In the genomic region with DNA sequence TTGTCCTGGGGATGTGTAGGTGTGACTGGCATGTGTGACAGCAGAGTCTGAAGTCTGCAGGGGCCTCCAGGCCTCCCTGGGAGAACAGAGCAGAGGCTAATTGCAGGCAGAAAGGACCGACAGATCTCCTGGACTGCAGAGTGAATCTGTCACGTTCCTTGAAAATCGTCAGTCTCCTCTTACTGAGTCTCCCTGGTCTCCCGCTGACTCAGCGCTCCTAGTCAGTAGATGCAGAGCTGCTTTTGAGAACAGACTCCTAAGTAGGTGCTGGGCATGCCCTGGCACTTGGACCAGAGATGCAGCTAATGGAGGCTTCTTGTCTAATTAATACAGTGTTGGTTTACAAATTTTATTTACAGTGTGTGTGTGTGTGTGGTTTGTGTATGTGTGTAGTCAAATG, we compare ENCODE assay signal across 28 mouse cellular contexts. TPM values are rescaled to one million over a fixed set of nuclear protein-coding genes. Genes with fewer than 3 reads are reported as not detected.
DNase-seq lines count a peak whose midpoint lies in the region; ATAC-seq and TF ChIP-seq lines count a peak whose summit lies in the region.
"Had no signal": no experiment of that assay in that cellular context is flagged by ENCODE, and none has a peak within 500 bp of the region (broad histone marks: within the 10 kb centered on the region; RNA-seq: fewer than 3 reads in every experiment).

No protein-coding gene starts in this region.

- no peak overlapping the region for H3K4me3 ChIP-seq in hindbrain, embryonic 12.5 days
- H3K4me3 ChIP-seq in hindbrain, embryonic 16.5 days (ENCODE audit: low read length), result no peak overlapping the region
- H3K4me3 ChIP-seq in ES-Bruce4 (ENCODE audit: low read depth, low read length), result no peak overlapping the region
- H3K4me3 ChIP-seq in embryonic facial prominence, embryonic 12.5 days, result no peak overlapping the region
- H3K4me3 ChIP-seq in hindbrain, embryonic 14.5 days (replicated peaks; ENCODE audit: low read length), result no peak overlapping the region
- H3K4me3 ChIP-seq: erythroblast, embryonic 14.5 days; intestine, embryonic 15.5 days; limb, embryonic 10.5 days; liver, embryonic 15.5 days had no signal

- H3K4me1 ChIP-seq in hindbrain, embryonic 12.5 days, result peaks cover 74% of the 10 kb centered on the region
- H3K4me1 ChIP-seq in hindbrain, embryonic 16.5 days (ENCODE audit: control insufficient read depth, insufficient read depth, low read depth, low read length), result peaks cover 36% of the 10 kb centered on the region
- peaks cover 11% of the 10 kb centered on the region for H3K4me1 ChIP-seq in ES-Bruce4 (ENCODE audit: control insufficient read depth, insufficient read depth, low read length)
- peaks cover 43% of the 10 kb centered on the region for H3K4me1 ChIP-seq in embryonic facial prominence, embryonic 12.5 days
- peaks cover 65% of the 10 kb centered on the region for H3K4me1 ChIP-seq in hindbrain, embryonic 14.5 days (replicated peaks; ENCODE audit: control insufficient read depth, insufficient read depth, low read length)
- H3K4me1 ChIP-seq: liver, embryonic 15.5 days had no signal

- no peak for TF ChIP-seq POLR2A in ES-Bruce4 (IDR thresholded peaks at IDR 0.05; ENCODE audit: insufficient read depth, low read length)

- peak overlapping the region; percentile 41; the same call in 1 of the 2 replicates for H3K27ac ChIP-seq in hindbrain, embryonic 12.5 days
- H3K27ac ChIP-seq in hindbrain, embryonic 16.5 days (ENCODE audit: low read depth, low read length), result no peak overlapping the region
- 0 out of 2 replicates have a peak overlapping the region, but pooled peaks have one; percentile 5 for H3K27ac ChIP-seq in ES-Bruce4 (ENCODE audit: insufficient read depth, low read length)
- H3K27ac ChIP-seq in embryonic facial prominence, embryonic 12.5 days, result peak overlapping the region; percentile 17; the same call in 1 of the 2 replicates
- H3K27ac ChIP-seq in hindbrain, embryonic 14.5 days, result peak overlapping the region; percentile 24; the same call in 1 of the 2 replicates
- H3K27ac ChIP-seq: intestine, embryonic 15.5 days; limb, embryonic 10.5 days; liver, embryonic 15.5 days; macrophage; stomach, postnatal 0 days had no signal

- no peak for TF ChIP-seq EP300 in ES-Bruce4 (IDR thresholded peaks at IDR 0.05; ENCODE audit: insufficient read depth, low read depth, low read length)

- no peaks in the 10 kb centered on the region for H3K36me3 ChIP-seq in hindbrain, embryonic 12.5 days
- H3K36me3 ChIP-seq in hindbrain, embryonic 16.5 days (ENCODE audit: control insufficient read depth, insufficient read depth, low read length), result no peaks in the 10 kb centered on the region
- H3K36me3 ChIP-seq in ES-Bruce4 (ENCODE audit: control insufficient read depth, insufficient read depth, low read length, poor library complexity, severe bottlenecking), result no peaks in the 10 kb centered on the region
- H3K36me3 ChIP-seq in embryonic facial prominence, embryonic 12.5 days, result no peaks in the 10 kb centered on the region
- no peaks in the 10 kb centered on the region for H3K36me3 ChIP-seq in hindbrain, embryonic 14.5 days (replicated peaks; ENCODE audit: control insufficient read depth, insufficient read depth)
- H3K36me3 ChIP-seq: intestine, embryonic 15.5 days; limb, embryonic 10.5 days; liver, embryonic 15.5 days had no signal

- no peak overlapping the region for H3K9ac ChIP-seq in hindbrain, embryonic 12.5 days
- no peak overlapping the region; the same call in 1 of the 2 replicates for H3K9ac ChIP-seq in hindbrain, embryonic 16.5 days (ENCODE audit: low read depth, low read length)
- H3K9ac ChIP-seq in ES-Bruce4 (ENCODE audit: low read depth, poor library complexity, severe bottlenecking), result no peak overlapping the region
- no peak overlapping the region for H3K9ac ChIP-seq in embryonic facial prominence, embryonic 12.5 days
- H3K9ac ChIP-seq in hindbrain, embryonic 14.5 days, result no peak overlapping the region
- H3K9ac ChIP-seq: intestine, embryonic 15.5 days; liver, embryonic 15.5 days had no signal

- no peak for TF ChIP-seq CTCF in ES-Bruce4 (IDR thresholded peaks at IDR 0.05; ENCODE audit: low read depth, low read length)

- no peak overlapping the region for H3K4me2 ChIP-seq in hindbrain, embryonic 12.5 days (replicated peaks)
- no peak overlapping the region for H3K4me2 ChIP-seq in hindbrain, embryonic 16.5 days (ENCODE audit: low read length)
- H3K4me2 ChIP-seq in embryonic facial prominence, embryonic 12.5 days (replicated peaks), result no peak overlapping the region
- H3K4me2 ChIP-seq in hindbrain, embryonic 14.5 days (replicated peaks), result no peak overlapping the region
- H3K4me2 ChIP-seq: heart, embryonic 11.5 days; intestine, embryonic 15.5 days; liver, embryonic 15.5 days had no signal

- ATAC-seq in hindbrain, embryonic 12.5 days (ENCODE audit: low FRiP score), result no peak
- no peak for ATAC-seq in hindbrain, embryonic 16.5 days
- no peak for ATAC-seq in embryonic facial prominence, embryonic 12.5 days (ENCODE audit: insufficient number of reproducible peaks, insufficient read depth, low FRiP score, low TSS enrichment)
- ATAC-seq in hindbrain, embryonic 14.5 days (ENCODE audit: low FRiP score), result no peak
- ATAC-seq: intestine, embryonic 15.5 days had no signal

- 25% methylated on average over 5 of the region's 5 CpGs for WGBS in hindbrain, embryonic 12.5 days
- WGBS in hindbrain, embryonic 16.5 days, result 21% methylated on average over 5 of the region's 5 CpGs
- 24% methylated on average over 5 of the region's 5 CpGs for WGBS in embryonic facial prominence, embryonic 12.5 days
- 25% methylated on average over 5 of the region's 5 CpGs for WGBS in hindbrain, embryonic 14.5 days

- no peaks in the 10 kb centered on the region for H3K9me3 ChIP-seq in hindbrain, embryonic 12.5 days (replicated peaks)
- no peaks in the 10 kb centered on the region for H3K9me3 ChIP-seq in hindbrain, embryonic 16.5 days (ENCODE audit: control insufficient read depth, low read length)
- no peaks in the 10 kb centered on the region for H3K9me3 ChIP-seq in ES-Bruce4 (replicated peaks; ENCODE audit: control insufficient read depth, insufficient read depth, low read length, poor library complexity, severe bottlenecking)
- no peaks in the 10 kb centered on the region for H3K9me3 ChIP-seq in embryonic facial prominence, embryonic 12.5 days
- H3K9me3 ChIP-seq in hindbrain, embryonic 14.5 days (ENCODE audit: control insufficient read depth, low read length), result no peaks in the 10 kb centered on the region
- H3K9me3 ChIP-seq: intestine, embryonic 15.5 days; limb, embryonic 10.5 days; liver, embryonic 15.5 days had no signal

- peaks cover 8% of the 10 kb centered on the region for H3K27me3 ChIP-seq in hindbrain, embryonic 12.5 days
- peaks cover 2% of the 10 kb centered on the region; the same call in 1 of the 2 replicates for H3K27me3 ChIP-seq in hindbrain, embryonic 16.5 days (replicated peaks; ENCODE audit: control insufficient read depth, insufficient read depth, low read length)
- H3K27me3 ChIP-seq in ES-Bruce4 (ENCODE audit: control insufficient read depth, insufficient read depth, low read length, poor library complexity, severe bottlenecking), result no peaks in the 10 kb centered on the region
- no peaks in the 10 kb centered on the region for H3K27me3 ChIP-seq in embryonic facial prominence, embryonic 12.5 days
- H3K27me3 ChIP-seq in hindbrain, embryonic 14.5 days (ENCODE audit: control insufficient read depth, insufficient read depth, low read length), result no peaks in the 10 kb centered on the region

- no peak for DNase-seq in hindbrain, embryonic 14.5 days (ENCODE audit: low spot score)
- DNase-seq in adrenal gland, postnatal 4 days (ENCODE audit: low spot score in 2 of 2), result no peak
- no peak for DNase-seq in lung, postnatal 10 days
- no peak for DNase-seq in thymus, postnatal 25 days
- DNase-seq: adrenal gland, postnatal 14 days; cerebellum, adult 11 months; cerebellum, postnatal 10 days; kidney, adult 8-10 months; kidney, postnatal 10 days; liver; right cerebral cortex, postnatal 14 days; thymus, adult 2 months had no signal

RNA-seq across cellular contexts. Expression of a gene that starts 17.9 kb away (rescaled TPM):
- not detected in 2 replicates for polyA plus RNA-seq in hindbrain, embryonic 12.5 days (2016; fragmentation: Nextera tagmentation; extraction: Ambion mirVana)
- 0.06 TPM in 2 replicates for polyA plus RNA-seq in hindbrain, embryonic 16.5 days (2015; fragmentation: Nextera tagmentation; extraction: Ambion mirVana)
- not detected in 2 replicates for polyA plus RNA-seq in ES-Bruce4 (2011; ENCODE audit: insufficient read depth, insufficient read length, low read depth, missing spikeins)
- polyA plus RNA-seq in embryonic facial prominence, embryonic 12.5 days (2016; fragmentation: Nextera tagmentation; extraction: Ambion mirVana), result not detected in 2 replicates
- not detected in 2 replicates for polyA plus RNA-seq in hindbrain, embryonic 14.5 days (2014; fragmentation: Nextera tagmentation; extraction: Ambion mirVana)
- not detected for total RNA-seq in adrenal gland, postnatal 4 days (2021)
- total RNA-seq: adrenal gland, postnatal 14 days; gastrocnemius, adult 8-10 months; granulocyte monocyte progenitor cell, adult 5-6 weeks; hematopoietic stem cell, adult 5-6 weeks had no signal
- polyA plus RNA-seq: erythroblast, embryonic 14.5 days; heart, postnatal 0 days; intestine, embryonic 15.5 days; limb, embryonic 10.5 days; liver, embryonic 15.5 days; lung, embryonic 16.5 days; macrophage; stomach, postnatal 0 days; thymus, adult 2 months had no signal
